Mouse (Mus musculus): ENCODE results near the gene Gng12.
"Not testable (repeated sequence)": the region's sequence is repeated elsewhere in the genome, so short reads cannot be mapped to it uniquely, and the experiment has no call there.

DNA sequence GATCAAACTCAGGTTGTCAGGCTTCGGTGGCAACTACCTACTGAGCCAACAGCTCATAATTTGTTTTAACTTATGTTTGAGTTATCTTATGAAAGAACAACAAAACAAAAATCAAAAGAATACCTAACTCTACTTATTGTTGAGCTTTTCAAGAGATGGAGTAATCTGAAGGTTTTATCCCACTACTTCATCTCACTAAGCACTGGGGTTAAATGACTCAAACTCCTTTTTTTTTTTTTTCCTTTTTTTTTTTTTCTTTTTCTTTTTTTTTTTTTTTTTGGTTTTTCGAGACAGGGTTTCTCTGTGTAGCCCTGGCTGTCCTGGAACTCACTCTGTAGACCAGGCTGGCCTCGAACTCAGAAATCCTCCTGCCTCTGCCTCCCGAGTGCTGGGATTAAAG, 136.8 kb downstream of the Gng12 start:
- not testable (repeated sequence) for TF ChIP-seq CTCF (IDR thresholded peaks at IDR 0.05; ENCODE audit: low read depth, low read length); POLR2A (IDR thresholded peaks at IDR 0.05; ENCODE audit: borderline replicate concordance, low read depth, low read length)

All from bone marrow macrophage, adult 2 months (primary cell).